Comparison of ENCODE assay signal across 1 mouse cellular context in the genomic region with DNA sequence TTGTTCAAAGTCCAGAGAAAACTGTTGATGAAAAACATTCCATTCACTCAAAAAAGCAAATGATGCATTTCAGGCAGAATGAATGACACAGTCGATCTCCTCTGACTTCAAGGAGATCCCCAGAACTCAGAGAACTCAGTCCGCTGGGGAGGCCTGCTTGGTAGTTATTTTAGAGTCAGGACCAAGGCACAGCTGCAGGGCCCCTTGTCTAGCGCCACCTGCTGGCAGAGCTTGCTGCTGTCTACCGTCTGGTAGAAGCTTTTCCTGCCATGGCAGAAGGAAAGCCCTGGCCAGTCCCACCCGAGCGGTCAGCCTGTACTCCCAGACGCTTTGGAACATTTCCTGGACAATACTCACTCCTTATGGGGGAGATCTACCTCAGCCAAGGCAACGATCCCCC.
TF ChIP-seq lines count a peak whose summit lies in the region.

No protein-coding gene starts in this region.

TF ChIP-seq in myocyte, 11 proteins besides CTCF, POLR2A, EP300 and RAD21:
- TF ChIP-seq MYOD1 (IDR thresholded peaks at IDR 0.05; ENCODE audit: control insufficient read depth in 1 of 3, insufficient read length in 2 of 3, low read depth in 2 of 3) (peak; percentile 6 to 66 (median 37)), MYOG (IDR thresholded peaks at IDR 0.05; ENCODE audit: control insufficient read depth in 1 of 3, insufficient read depth in 1 of 3, insufficient read length in 2 of 3, low read depth in 2 of 3) (peak in 2 of 3 experiments; percentile 27 to 82), MAX (IDR thresholded peaks at IDR 0.05; ENCODE audit: low read depth) (no peak)
